Mouse (Mus musculus): ENCODE results near the gene Kyat3. TPM values are rescaled to one million over a fixed set of nuclear protein-coding genes. Genes with fewer than 3 reads are reported as not detected.

Gene Kyat3
- 0.71 TPM for polyA plus RNA-seq (2012; fragmentation: generic; extraction: Trizol)
- long read RNA-seq, experiment 1, partial matches to known transcripts, result 1 of 6 reads
- long read RNA-seq, experiment 1, other reads (novel, unspliced or antisense), result 1 of 6 reads
- long read RNA-seq, experiment 2, full-length matches to known transcripts, result 22 of 26 reads
- long read RNA-seq, experiment 2, partial matches to known transcripts, result 1 of 26 reads
- long read RNA-seq, experiment 2, other reads (novel, unspliced or antisense), result 3 of 26 reads

DNA sequence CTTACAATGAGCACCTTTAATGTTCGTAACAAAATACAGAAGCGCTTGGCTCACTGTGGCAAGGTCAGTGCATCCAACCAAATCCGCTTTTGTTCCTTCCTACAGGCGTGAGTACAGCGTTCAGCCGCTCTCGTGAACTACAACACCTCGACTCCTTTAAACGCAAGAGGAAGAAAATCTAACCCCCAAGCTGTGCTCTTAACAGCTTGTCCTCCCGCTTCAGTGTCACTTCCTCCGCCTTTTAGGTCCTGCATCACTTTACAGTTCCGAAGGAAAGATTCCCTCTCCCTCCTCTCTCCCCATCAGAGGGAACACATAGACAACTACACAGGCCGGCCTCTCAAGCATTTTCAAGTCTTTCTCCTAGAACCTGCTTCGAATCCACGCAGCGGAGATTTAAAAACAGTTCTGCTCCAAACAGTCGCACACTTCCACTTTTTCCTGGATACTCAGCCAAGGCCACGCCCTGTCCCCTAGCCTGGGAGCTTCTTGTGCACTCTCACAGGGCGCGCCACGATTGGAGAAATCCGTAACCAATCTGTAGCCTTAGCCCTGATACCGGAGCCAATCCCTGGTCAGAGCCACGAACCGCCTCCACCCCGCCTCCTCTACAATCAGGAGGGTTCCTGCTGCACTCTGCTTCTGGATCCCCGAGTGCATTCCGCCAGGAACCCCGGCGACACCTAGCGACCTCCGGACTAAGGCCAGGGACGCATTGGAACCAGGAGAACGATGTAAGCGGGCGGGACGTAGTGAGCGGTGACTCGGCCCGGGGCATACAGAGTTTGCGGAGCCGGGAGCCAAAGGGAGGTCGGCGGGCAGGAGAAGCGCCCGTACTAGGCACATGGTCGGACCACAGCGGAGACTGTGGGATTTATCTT, at the start of gene Kyat3:
Gene Kyat3 (plus strand): TSS at position 610 of the 881 bp plus-strand sequence.
- H3K4me3 ChIP-seq (ENCODE audit: insufficient read depth, poor library complexity, severe bottlenecking), result peak within 1 kb of the TSS; percentile 36
- peak within 1 kb of the TSS; percentile 53 for H3ac ChIP-seq (ENCODE audit: control insufficient read depth, insufficient read length, low read depth)
- TF ChIP-seq MAX (IDR thresholded peaks at IDR 0.05) (no peak), USF1 (IDR thresholded peaks at IDR 0.05; ENCODE audit: low read depth) (no peak), CTCF (IDR thresholded peaks at IDR 0.05; ENCODE audit: control insufficient read depth, insufficient read depth, insufficient read length) (peak; percentile 13)

DNA sequence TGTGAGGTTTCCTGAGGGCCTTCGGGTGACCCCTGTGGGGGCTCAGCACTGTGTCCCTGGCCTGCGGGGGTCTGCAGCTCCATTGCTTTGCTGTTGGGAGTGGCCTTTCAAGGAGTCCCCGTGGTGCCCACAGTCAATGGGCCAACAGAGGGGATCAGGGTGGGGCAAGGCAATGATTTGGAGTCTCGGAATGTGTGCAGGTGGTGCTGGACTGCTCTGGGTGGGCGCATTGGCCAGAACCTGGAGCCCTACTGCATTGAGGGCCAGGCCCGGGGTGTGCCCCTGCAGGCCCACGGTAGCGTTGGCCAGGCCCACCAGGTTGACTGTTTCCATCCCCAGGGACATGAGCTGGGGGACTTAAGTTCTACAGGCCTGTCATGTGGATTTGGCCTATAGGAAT, 36.1 kb upstream of the Kyat3 start:
- Histone ChIP-seq H3K79me3 (ENCODE audit: low read depth) (no peaks in the 10 kb centered on the region), H3K79me2 (ENCODE audit: control insufficient read depth, insufficient read depth) (no peaks in the 10 kb centered on the region), H3K4me3 (ENCODE audit: insufficient read depth, poor library complexity, severe bottlenecking) (no peak overlapping the region), H3ac (ENCODE audit: control insufficient read depth, insufficient read length, low read depth) (no peak overlapping the region), H3K27me3 (ENCODE audit: control insufficient read depth, insufficient read depth, insufficient read length) (peaks cover 3% of the 10 kb centered on the region), H3K36me3 (ENCODE audit: control insufficient read depth, insufficient read depth) (no peaks in the 10 kb centered on the region)
- TF ChIP-seq CTCF (IDR thresholded peaks at IDR 0.05; ENCODE audit: control insufficient read depth, insufficient read depth, insufficient read length), result no peak
- TF ChIP-seq MAX (IDR thresholded peaks at IDR 0.05), result no peak
- TF ChIP-seq FOSL1 (IDR thresholded peaks at IDR 0.05; ENCODE audit: insufficient read depth, low read length, poor library complexity, severe bottlenecking), result no peak
- no peak for TF ChIP-seq MYOD1 (IDR thresholded peaks at IDR 0.05; ENCODE audit: control insufficient read depth, insufficient read length, low read depth)
- TF ChIP-seq CEBPB (IDR thresholded peaks at IDR 0.05; ENCODE audit: low read depth), result no peak
- TF ChIP-seq MYOG (IDR thresholded peaks at IDR 0.05; ENCODE audit: control insufficient read depth, extremely low read depth, insufficient read length), result no peak
- no peak for TF ChIP-seq USF1 (IDR thresholded peaks at IDR 0.05; ENCODE audit: low read depth)

More for the DNA sequence above, at the start of gene Kyat3:
- no peaks in the 10 kb centered on the region for H3K79me3 ChIP-seq (ENCODE audit: low read depth)
- no peaks in the 10 kb centered on the region for H3K79me2 ChIP-seq (ENCODE audit: control insufficient read depth, insufficient read depth)
- H3K36me3 ChIP-seq (ENCODE audit: control insufficient read depth, insufficient read depth), result no peaks in the 10 kb centered on the region
- H3K27me3 ChIP-seq (ENCODE audit: control insufficient read depth, insufficient read depth, insufficient read length), result peaks cover 9% of the 10 kb centered on the region

DNA sequence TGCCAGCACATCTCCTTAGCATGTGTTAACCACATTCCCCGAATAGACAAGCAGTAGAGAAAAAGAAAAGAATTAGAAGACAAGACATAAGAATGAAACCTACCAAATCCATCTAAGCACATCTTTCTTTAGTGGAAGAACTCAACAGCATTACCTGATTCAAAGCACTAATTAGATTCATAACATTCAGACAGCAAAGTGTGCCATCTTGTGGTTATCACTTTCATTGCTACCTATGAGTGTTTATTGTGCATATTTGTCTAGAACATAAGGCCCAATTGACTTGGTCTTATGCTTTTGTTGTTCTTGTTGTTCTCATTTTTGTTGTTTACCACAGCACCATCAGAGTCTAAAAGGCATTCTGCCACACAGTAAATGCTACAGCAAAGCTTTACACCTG, 26.2 kb upstream of the Kyat3 start:
- Histone ChIP-seq H3K79me3 (ENCODE audit: low read depth) (no peaks in the 10 kb centered on the region), H3K27me3 (ENCODE audit: control insufficient read depth, insufficient read depth, insufficient read length) (no peaks in the 10 kb centered on the region), H3K4me3 (ENCODE audit: insufficient read depth, poor library complexity, severe bottlenecking) (no peak overlapping the region), H3K79me2 (ENCODE audit: control insufficient read depth, insufficient read depth) (no peaks in the 10 kb centered on the region), H3ac (ENCODE audit: control insufficient read depth, insufficient read length, low read depth) (no peak overlapping the region), H3K36me3 (ENCODE audit: control insufficient read depth, insufficient read depth) (no peaks in the 10 kb centered on the region)
- no peak for TF ChIP-seq CEBPB (IDR thresholded peaks at IDR 0.05; ENCODE audit: low read depth)
- no peak for TF ChIP-seq FOSL1 (IDR thresholded peaks at IDR 0.05; ENCODE audit: insufficient read depth, low read length, poor library complexity, severe bottlenecking)
- no peak for TF ChIP-seq USF1 (IDR thresholded peaks at IDR 0.05; ENCODE audit: low read depth)

DNA sequence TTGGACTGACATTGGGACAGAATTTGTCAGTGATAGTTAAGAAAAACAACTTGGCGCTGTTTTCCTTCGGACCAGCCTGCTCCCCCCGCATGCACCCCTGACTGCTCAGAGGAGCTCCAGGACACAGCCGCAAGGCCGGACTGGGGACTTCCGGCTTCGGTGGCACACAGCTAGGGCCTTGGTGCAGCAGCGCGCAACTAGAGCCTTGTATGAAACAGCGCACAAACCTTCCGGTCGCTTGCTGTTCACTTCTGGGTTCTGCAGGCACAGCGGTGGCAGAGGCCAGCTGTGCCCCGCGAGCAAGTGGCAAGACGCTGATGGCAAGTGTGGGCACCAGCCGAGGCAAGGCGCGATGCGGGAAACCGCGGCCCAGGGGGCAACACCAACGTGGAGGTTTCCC, 12.9 kb upstream of the Kyat3 start:
- no peaks in the 10 kb centered on the region for H3K36me3 ChIP-seq (ENCODE audit: control insufficient read depth, insufficient read depth)
- no peaks in the 10 kb centered on the region for H3K27me3 ChIP-seq (ENCODE audit: control insufficient read depth, insufficient read depth, insufficient read length)
- H3K79me2 ChIP-seq (ENCODE audit: control insufficient read depth, insufficient read depth), result no peaks in the 10 kb centered on the region
- H3K4me3 ChIP-seq (ENCODE audit: insufficient read depth, poor library complexity, severe bottlenecking), result no peak overlapping the region
- no peak overlapping the region for H3ac ChIP-seq (ENCODE audit: control insufficient read depth, insufficient read length, low read depth)
- no peaks in the 10 kb centered on the region for H3K79me3 ChIP-seq (ENCODE audit: low read depth)
- no peak for TF ChIP-seq CEBPB (IDR thresholded peaks at IDR 0.05; ENCODE audit: low read depth)
- no peak for TF ChIP-seq MYOD1 (IDR thresholded peaks at IDR 0.05; ENCODE audit: control insufficient read depth, insufficient read length, low read depth)
- TF ChIP-seq CTCF (IDR thresholded peaks at IDR 0.05; ENCODE audit: control insufficient read depth, insufficient read depth, insufficient read length), result no peak
- TF ChIP-seq MAX (IDR thresholded peaks at IDR 0.05), result no peak
- TF ChIP-seq FOSL1 (IDR thresholded peaks at IDR 0.05; ENCODE audit: insufficient read depth, low read length, poor library complexity, severe bottlenecking), result no peak
- TF ChIP-seq USF1 (IDR thresholded peaks at IDR 0.05; ENCODE audit: low read depth), result no peak
- TF ChIP-seq MYOG (IDR thresholded peaks at IDR 0.05; ENCODE audit: control insufficient read depth, extremely low read depth, insufficient read length), result no peak

DNA sequence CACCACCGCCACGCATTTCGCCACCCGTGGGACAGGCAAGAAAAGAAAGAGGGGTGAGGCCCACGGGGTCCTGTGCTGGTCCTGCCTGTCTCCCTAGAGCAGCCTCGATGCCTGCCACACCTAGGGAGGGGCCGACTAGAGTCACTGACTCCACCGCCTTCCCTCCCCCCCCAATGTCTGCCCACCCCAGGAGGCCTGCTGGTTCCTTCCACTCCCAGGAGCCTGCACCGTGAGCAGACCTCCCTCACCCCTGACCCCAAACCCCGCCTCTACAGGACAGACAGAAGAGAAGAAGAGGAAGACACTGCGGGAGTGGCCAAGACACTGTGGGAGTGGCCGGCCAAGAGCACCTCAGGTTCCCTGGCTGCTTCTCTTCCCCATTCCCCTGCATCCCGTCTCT, 12.5 kb upstream of the Kyat3 start:
- Histone ChIP-seq H3ac (ENCODE audit: control insufficient read depth, insufficient read length, low read depth) (no peak overlapping the region), H3K36me3 (ENCODE audit: control insufficient read depth, insufficient read depth) (no peaks in the 10 kb centered on the region), H3K79me3 (ENCODE audit: low read depth) (no peaks in the 10 kb centered on the region), H3K4me3 (ENCODE audit: insufficient read depth, poor library complexity, severe bottlenecking) (no peak overlapping the region), H3K79me2 (ENCODE audit: control insufficient read depth, insufficient read depth) (no peaks in the 10 kb centered on the region), H3K27me3 (ENCODE audit: control insufficient read depth, insufficient read depth, insufficient read length) (no peaks in the 10 kb centered on the region)
- TF ChIP-seq MYOD1 (IDR thresholded peaks at IDR 0.05; ENCODE audit: control insufficient read depth, insufficient read length, low read depth), result no peak
- TF ChIP-seq FOSL1 (IDR thresholded peaks at IDR 0.05; ENCODE audit: insufficient read depth, low read length, poor library complexity, severe bottlenecking), result no peak
- TF ChIP-seq MAX (IDR thresholded peaks at IDR 0.05), result no peak
- no peak for TF ChIP-seq CTCF (IDR thresholded peaks at IDR 0.05; ENCODE audit: control insufficient read depth, insufficient read depth, insufficient read length)
- no peak for TF ChIP-seq CEBPB (IDR thresholded peaks at IDR 0.05; ENCODE audit: low read depth)
- TF ChIP-seq USF1 (IDR thresholded peaks at IDR 0.05; ENCODE audit: low read depth), result no peak
- TF ChIP-seq MYOG (IDR thresholded peaks at IDR 0.05; ENCODE audit: control insufficient read depth, extremely low read depth, insufficient read length), result no peak
